23 mouse cellular contexts compared by ENCODE assay signal in genomic region chr13:5937970-5938369, GRCm38 (mm10).
DNase-seq lines count a peak whose midpoint lies in the region; ATAC-seq lines count a peak whose summit lies in the region.
"Had no signal": no experiment of that assay in that cellular context is flagged by ENCODE, and none has a peak within 500 bp of the region (broad histone marks: within the 10 kb centered on the region; RNA-seq: fewer than 3 reads in every experiment).

No protein-coding gene starts in this region.

- ATAC-seq in common myeloid progenitor, adult 5-6 weeks (replicated peaks; ENCODE audit: low read depth, poor library complexity, severe bottlenecking): peak; percentile 67
- peak; percentile 88 for ATAC-seq in granulocyte monocyte progenitor cell, adult 5-6 weeks (replicated peaks; ENCODE audit: poor library complexity, severe bottlenecking)
- peak; percentile 82 for ATAC-seq in megakaryocyte progenitor cell, adult 5-6 weeks (replicated peaks; ENCODE audit: poor library complexity)
- ATAC-seq: activated CD4-positive, CD25-positive, alpha-beta regulatory T cell, adult 4 months; CD4-positive, CD25-positive, alpha-beta regulatory T cell, adult 4 months; forebrain, embryonic 13.5 days; forebrain, embryonic 15.5 days; forebrain, postnatal 0 days; Patski had no signal

- peak; percentile 40 for DNase-seq in 416B (ENCODE audit: low read depth)
- no peak for DNase-seq in layer of hippocampus, postnatal 36 days
- DNase-seq in layer of hippocampus, adult 18-20 months (ENCODE audit: low spot score in 2 of 2): no peak
- no peak for DNase-seq in neural tube, embryonic 10.5 days (ENCODE audit: extremely low spot score, low spot score)
- DNase-seq: adrenal gland, adult 2 months; adrenal gland, postnatal 10 days; adrenal gland, postnatal 25 days; B cell, adult 2 months; cerebellum, adult 11 months; cerebellum, adult 18-20 months; cerebellum, adult 8-10 months; cerebellum, adult 9-11 months; cerebellum, postnatal 14 days; cerebellum, postnatal 36 days; forebrain, postnatal 0 days had no signal
